Mouse (Mus musculus) neural tube, embryonic 11.5 days (tissue): ENCODE data around the gene Ceacam12. TPM values are rescaled to one million over a fixed set of nuclear protein-coding genes. Genes with fewer than 3 reads are reported as not detected.
"Not testable (repeated sequence)": the region's sequence is repeated elsewhere in the genome, so short reads cannot be mapped to it uniquely, and the experiment has no call there.

Experiments used
- ATAC-seq: fragments of 200-750 bp; cut with Nextera tagmentation; 2 replicates; pipeline ENCODE4 v1.8.0; 2017; ENCODE audit warnings: moderate number of reproducible peaks, mild to moderate bottlenecking, moderate TSS enrichment, moderate library complexity; ENCODE audit not compliant: insufficient read depth, low FRiP score, low TSS enrichment
- DNase-seq: peaks from one replicate; pipeline ENCODE4 v3.0.0-alpha.2; 2015; ENCODE audit warnings: low spot score
- H3K27ac ChIP-seq: fragments of 300-500 bp; sonication (generic); 2 replicates; pipeline ENCODE4 v1.5.1; 2014; ENCODE audit warnings: low read depth, mild to moderate bottlenecking, low read length
- H3K27me3 ChIP-seq: fragments of 300-500 bp; sonication (generic); 2 replicates; pipeline ENCODE4 v1.6.1; 2014; ENCODE audit warnings: mild to moderate bottlenecking, low read length, mixed read lengths; ENCODE audit not compliant: control insufficient read depth, insufficient read depth
- H3K36me3 ChIP-seq: fragments of 300-500 bp; sonication (generic); 2 replicates; pipeline ENCODE4 v1.6.1; 2014; ENCODE audit warnings: mild to moderate bottlenecking, low read length, moderate library complexity, mixed read lengths; ENCODE audit not compliant: control insufficient read depth, insufficient read depth
- H3K4me1 ChIP-seq: fragments of 300-500 bp; sonication (generic); 2 replicates; pipeline ENCODE4 v1.6.1; 2014; ENCODE audit warnings: low read length, mixed read lengths; ENCODE audit not compliant: control insufficient read depth, insufficient read depth
- H3K4me2 ChIP-seq: fragments of 300-500 bp; sonication (generic); 2 replicates; pipeline ENCODE4 v1.6.1; 2014; ENCODE audit warnings: low read depth, mild to moderate bottlenecking, moderate library complexity
- H3K4me3 ChIP-seq: fragments of 300-500 bp; sonication (generic); 2 replicates; pipeline ENCODE4 v1.5.1; 2014; ENCODE audit warnings: low read depth, low read length
- H3K9ac ChIP-seq: fragments of 300-500 bp; sonication (generic); 2 replicates; pipeline ENCODE4 v1.6.1; 2014; ENCODE audit warnings: mild to moderate bottlenecking, low read length
- H3K9me3 ChIP-seq: fragments of 300-500 bp; sonication (generic); 2 replicates; pipeline ENCODE4 v1.6.1; 2016; ENCODE audit warnings: low read length; ENCODE audit not compliant: control insufficient read depth
- WGBS: fragments of 180-500 bp; shearing (Covaris S2); extraction: QIAGEN DNeasy Blood & Tissue Kit; methylation state at CpG from one replicate; pipeline ENCODE4 v1.1.7; 2014; 5-methylcytosine and 5-hydroxymethylcytosine counted together
- microRNA-seq: library from miRNA; unstranded; fragments of <30 nt; microRNA quantifications from one replicate; pipeline ENCODE4, GENCODE M21; 2016
- polyA plus RNA-seq: library from polyadenylated mRNA; unstranded; fragments of >200 nt; fragmentation: Nextera tagmentation; extraction: Ambion mirVana; gene quantifications from 2 replicates; pipeline ENCODE4 v1.2.1, GENCODE M21; 2014

Ceacam12 gene
- polyA plus RNA-seq = not detected in 2 replicates

- ATAC-seq = no peak
- H3K36me3 ChIP-seq = no peaks in the 10 kb centered on the region
- H3K9ac ChIP-seq = no peak within 1 kb of the TSS
- H3K27ac ChIP-seq = no peak within 1 kb of the TSS
- WGBS = 76% methylated on average over 1 of the region's 1 CpGs
- H3K9me3 ChIP-seq = peaks cover 26% of the 10 kb centered on the region
- no peak within 1 kb of the TSS for H3K4me2 ChIP-seq
- no peak for DNase-seq
- H3K27me3 ChIP-seq = no peaks in the 10 kb centered on the region
- H3K4me1 ChIP-seq = no peaks in the 10 kb centered on the region
- no peak within 1 kb of the TSS for H3K4me3 ChIP-seq
These were observed at the start of gene Ceacam12 for GRCm38 (mm10) chr7:18065629-18066028. Gene Ceacam12 (plus strand): TSS chr7:18065929.

GRCm38 (mm10) chr7:18073821-18074220, 8.1 kb downstream of the Ceacam12 start:
- not testable (repeated sequence) for H3K4me3 ChIP-seq, ATAC-seq, H3K27ac ChIP-seq, H3K4me2 ChIP-seq, DNase-seq, H3K9ac ChIP-seq, H3K36me3 ChIP-seq, H3K4me1 ChIP-seq, H3K27me3 ChIP-seq
- peaks cover 14% of the 10 kb centered on the region; the same call in 1 of the 2 replicates for H3K9me3 ChIP-seq
- 88% methylated on average over 1 of the region's 1 CpGs for WGBS

GRCm38 (mm10) chr7:18100785-18101184, 35.1 kb downstream of the Ceacam12 start:
- ATAC-seq (no peak), DNase-seq (no peak)
- Histone ChIP-seq H3K9ac (no peak overlapping the region), H3K9me3 (peaks cover 18% of the 10 kb centered on the region), H3K4me2 (no peak overlapping the region), H3K27me3 (no peaks in the 10 kb centered on the region), H3K4me1 (no peaks in the 10 kb centered on the region), H3K27ac (no peak overlapping the region), H3K4me3 (no peak overlapping the region), H3K36me3 (no peaks in the 10 kb centered on the region)
- WGBS = 43% methylated on average over 2 of the region's 2 CpGs

Small RNA genes lying within 50 kb of the gene (microRNA-seq; reads per million reads assigned to microRNA genes)
- not detected for gene Gm22414

Other genes starting within 250 kb of the Ceacam12 start
- gene Gm5155, start 194.2 kb upstream of the Ceacam12 start, polyA plus RNA-seq = not detected in 2 replicates
- not detected in 2 replicates for gene Ceacam11, start 93.8 kb upstream of the Ceacam12 start, polyA plus RNA-seq
- gene Ceacam13, start 56.0 kb upstream of the Ceacam12 start, polyA plus RNA-seq = not detected in 2 replicates
- gene Igfl3, start 110.6 kb downstream of the Ceacam12 start, polyA plus RNA-seq = not detected in 2 replicates
- gene Mill1, start 179.4 kb downstream of the Ceacam12 start, polyA plus RNA-seq = not detected in 2 replicates